Mouse (Mus musculus) cerebellum, adult 2 months (tissue): Measurements from ENCODE around the gene Gm17359. TPM values are rescaled to one million over a fixed set of nuclear protein-coding genes. Genes with fewer than 3 reads are reported as not detected.
A peak's percentile ranks its signal among the peaks of the same experiment; 100 is the strongest.

ENCODE experiments used
- DNase-seq, 2 experiments: peaks; one replicate each; pipeline ENCODE4 v3.0.0; 2021
- H3K27ac ChIP-seq: fragments of 200-500 bp; 2 replicates; pipeline ENCODE4 v1.5.1; 2012; ENCODE audit warnings: low read length, control low read depth, inconsistent platforms; ENCODE audit not compliant: insufficient read depth
- H3K27me3 ChIP-seq: fragments of 200-500 bp; 2 replicates; pipeline ENCODE4 v1.6.1; 2012; ENCODE audit warnings: inconsistent platforms, mild to moderate bottlenecking, low read length, moderate library complexity; ENCODE audit not compliant: control insufficient read depth, insufficient read depth
- H3K4me1 ChIP-seq: fragments of 200-500 bp; 2 replicates; pipeline ENCODE4 v1.6.1; 2011; ENCODE audit warnings: low read length; ENCODE audit not compliant: control insufficient read depth, insufficient read depth
- H3K4me3 ChIP-seq: fragments of 200-500 bp; replicated peaks from 2 replicates; pipeline ENCODE3; 2011; ENCODE audit warnings: mild to moderate bottlenecking, low read depth, low read length, control low read depth; ENCODE audit not compliant: insufficient read depth
- CTCF ChIP-seq: fragments of 200-500 bp; IDR thresholded peaks from 2 replicates; pipeline ENCODE4 v1.5.1; 2011; ENCODE audit warnings: low read depth, mild to moderate bottlenecking, control low read depth, low read length, moderate library complexity, borderline replicate concordance; ENCODE audit not compliant: insufficient read depth
- POLR2A ChIP-seq: fragments of 200-500 bp; IDR thresholded peaks from 2 replicates; pipeline ENCODE4 v1.6.1; 2011; ENCODE audit warnings: low read length, control low read depth, borderline replicate concordance; ENCODE audit not compliant: insufficient read depth
- WGBS: fragments of 180-500 bp; shearing (Covaris S2); methylation state at CpG from one replicate; pipeline ENCODE4 v1.1.7; 2018; 5-methylcytosine and 5-hydroxymethylcytosine counted together
- polyA plus RNA-seq: library from polyadenylated mRNA; depleted of rRNA; stranded (reverse); fragments of >200 nt; gene quantifications from 2 replicates; pipeline ENCODE4 v1.2.3, GENCODE M21; 2012; rRNA removed

The Gm17359 gene
- polyA plus RNA-seq, 1 experiment: not detected

GRCm38 (mm10) chr3:79494028-79494427 is 157.6 kb downstream of the Gm17359 start:
- no peaks in the 10 kb centered on the region for H3K27me3 ChIP-seq
- WGBS: 79% methylated on average over 8 of the region's 8 CpGs
- no peaks in the 10 kb centered on the region for H3K4me1 ChIP-seq
- no peak for DNase-seq
- H3K27ac ChIP-seq: no peak overlapping the region
- no peak overlapping the region for H3K4me3 ChIP-seq
- TF ChIP-seq POLR2A (no peak), CTCF (no peak)

- Histone ChIP-seq H3K4me1 (no peaks in the 10 kb centered on the region), H3K27me3 (no peaks in the 10 kb centered on the region), H3K4me3 (no peak overlapping the region), H3K27ac (no peak overlapping the region)
- no peak for DNase-seq
- TF ChIP-seq CTCF (peak; percentile 46; the same call in 1 of the 2 replicates), POLR2A (no peak)
- WGBS: 50% methylated on average over 7 of the region's 7 CpGs
Observed at GRCm38 (mm10) chr3:79495151-79495550, 158.7 kb downstream of the Gm17359 start.

GRCm38 (mm10) chr3:79496668-79497067 is 160.2 kb downstream of the Gm17359 start:
- Histone ChIP-seq H3K4me3 (no peak overlapping the region), H3K4me1 (no peaks in the 10 kb centered on the region), H3K27me3 (no peaks in the 10 kb centered on the region), H3K27ac (no peak overlapping the region)
- no peak for TF ChIP-seq POLR2A
- no peak for TF ChIP-seq CTCF
- 74% methylated on average over 6 of the region's 6 CpGs for WGBS
- no peak for DNase-seq

GRCm38 (mm10) chr3:79500279-79500678 is 163.8 kb downstream of the Gm17359 start:
- Histone ChIP-seq H3K4me1 (no peaks in the 10 kb centered on the region), H3K4me3 (no peak overlapping the region), H3K27me3 (no peaks in the 10 kb centered on the region), H3K27ac (no peak overlapping the region)
- 44% methylated on average over 10 of the region's 10 CpGs for WGBS
- TF ChIP-seq POLR2A (no peak), CTCF (no peak)
- DNase-seq: no peak

GRCm38 (mm10) chr3:79501166-79501728 is 164.8 kb downstream of the Gm17359 start:
- no peaks in the 10 kb centered on the region for H3K27me3 ChIP-seq
- 77% methylated on average over 2 of the region's 2 CpGs for WGBS

More at GRCm38 (mm10) chr3:79501166-79501728, 164.8 kb downstream of the Gm17359 start:
- H3K27ac ChIP-seq: no peak overlapping the region
- H3K4me3 ChIP-seq: no peak overlapping the region
- TF ChIP-seq POLR2A (no peak), CTCF (no peak)
- DNase-seq: no peak
- H3K4me1 ChIP-seq: no peaks in the 10 kb centered on the region

Other genes with a start within 250 kb of the Gm17359 start
- gene Rapgef2, start 50.1 kb upstream of the Gm17359 start, polyA plus RNA-seq: 29.3 and 30.5 TPM in 2 replicates
- 16.3 and 17.3 TPM in 2 replicates for gene Fnip2, start 231.1 kb downstream of the Gm17359 start, polyA plus RNA-seq